Mouse (Mus musculus) retina, postnatal 1 day (tissue): ENCODE data around the gene Atg4b.

ENCODE experiments used
- DNase-seq: peaks from one replicate; pipeline ENCODE4 v3.0.0-alpha.2; 2012

Gene Atg4b

DNA sequence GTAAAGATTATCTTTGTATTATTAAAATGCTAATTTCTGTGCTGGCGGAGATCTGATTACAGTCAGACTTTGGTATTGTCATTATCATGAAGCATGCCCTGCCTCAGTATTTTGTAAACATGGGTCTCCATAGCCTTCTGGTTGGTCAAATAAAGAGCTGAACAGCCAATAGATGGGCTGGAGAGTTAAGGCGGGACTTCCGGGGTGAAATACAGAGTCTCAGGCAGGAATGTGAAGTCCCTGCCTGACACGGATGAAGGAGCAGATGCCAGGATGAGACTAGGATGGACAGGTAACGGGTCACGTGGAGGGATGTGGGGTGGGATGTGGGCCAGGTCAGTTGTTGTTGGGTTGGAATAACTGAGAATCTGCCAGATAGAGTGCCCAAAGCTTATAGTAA lies at the start of gene Atg4b:
Atg4b (plus strand) TSS at position 211 of the 400 bp plus-strand sequence.
- no peak for DNase-seq

DNA sequence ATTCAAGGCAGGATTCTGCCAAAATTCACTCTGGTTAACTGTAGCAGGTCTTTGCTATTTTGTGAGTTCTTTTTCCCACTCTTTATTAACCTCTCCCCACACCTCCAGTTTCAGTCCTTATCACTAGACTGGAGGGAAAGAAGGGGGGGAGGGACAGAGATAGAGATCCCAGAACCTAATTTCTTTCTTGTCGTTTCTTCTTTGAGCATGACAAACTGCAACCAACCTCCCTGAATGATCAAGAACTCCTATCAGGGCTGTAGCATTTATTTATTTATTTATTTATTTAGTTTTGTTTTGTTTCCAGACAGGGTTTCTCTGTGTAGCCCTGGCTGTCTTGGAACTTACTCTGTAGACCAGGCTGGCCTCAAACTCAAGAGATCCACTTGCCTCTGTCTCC lies 49.2 kb upstream of the Atg4b start:
- DNase-seq: no peak

DNA sequence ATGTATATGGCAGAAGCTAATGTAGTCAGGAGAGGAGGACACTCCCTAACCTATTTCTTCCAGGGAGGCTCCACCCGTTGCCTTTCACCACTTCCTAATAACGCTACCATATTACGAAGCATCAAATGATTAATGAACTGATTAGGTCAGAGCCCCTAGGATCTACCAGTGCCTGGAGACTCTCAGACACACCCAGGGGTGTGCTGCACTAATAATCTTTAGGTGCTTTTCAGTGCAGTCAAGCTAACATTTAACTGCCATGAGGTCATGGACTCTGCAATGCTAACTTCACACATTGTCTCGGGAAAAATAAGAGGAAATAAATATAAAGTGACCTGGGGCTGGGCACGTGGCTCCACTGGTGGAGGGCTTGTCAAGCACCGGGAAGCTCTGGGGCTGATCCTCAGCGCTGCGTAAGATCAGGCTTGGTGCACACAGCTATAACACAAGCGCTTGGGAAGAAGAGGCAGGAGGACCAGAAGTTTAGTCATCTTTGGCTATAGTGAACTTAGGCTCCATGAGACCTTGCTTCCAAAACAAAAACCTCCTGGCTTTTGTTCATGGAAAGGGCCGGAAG lies 47.7 kb upstream of the Atg4b start:
- no peak for DNase-seq

GRCm38 (mm10) chr1:93704341-93704740 lies 47.0 kb upstream of the Atg4b start:
- DNase-seq: no peak

DNA sequence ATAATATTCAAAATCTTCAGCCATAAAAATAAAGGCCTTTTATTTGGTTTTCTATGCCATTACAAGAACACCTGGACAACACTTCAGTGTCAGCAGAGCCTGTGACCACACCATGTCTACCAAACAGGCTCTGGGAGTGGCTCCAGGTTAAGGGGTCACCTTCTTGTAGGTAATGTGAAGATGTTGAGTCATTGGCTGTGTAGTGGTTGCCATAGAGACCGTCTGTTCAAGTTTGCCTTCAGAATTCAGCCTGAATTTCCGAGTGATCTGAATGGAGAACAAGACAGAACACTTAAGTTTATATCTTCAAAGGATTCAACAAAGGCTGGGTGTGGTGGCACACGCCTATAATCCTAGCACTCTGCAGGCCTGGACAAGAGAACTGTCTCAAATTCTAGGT lies 45.9 kb upstream of the Atg4b start:
- no peak for DNase-seq

DNA sequence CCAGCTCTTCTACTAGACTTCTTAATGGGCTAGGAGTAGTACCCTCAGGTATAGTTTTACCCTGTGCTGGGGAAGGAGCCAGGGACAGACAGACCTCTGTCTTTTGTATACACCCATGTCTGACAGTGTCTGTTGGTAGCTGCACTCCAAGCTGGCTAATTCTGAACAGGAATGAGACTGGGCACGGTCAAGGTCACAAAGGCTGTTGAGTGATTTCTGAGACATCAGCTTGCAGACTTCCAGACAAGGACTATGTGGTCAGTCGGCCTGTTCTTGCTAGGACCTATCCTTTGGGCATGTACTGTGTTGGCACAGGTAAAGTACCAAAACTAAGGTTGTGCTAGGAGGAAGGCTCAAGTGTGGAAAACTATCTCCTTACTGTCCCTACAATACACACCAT lies 35.1 kb upstream of the Atg4b start:
- no peak for DNase-seq

DNA sequence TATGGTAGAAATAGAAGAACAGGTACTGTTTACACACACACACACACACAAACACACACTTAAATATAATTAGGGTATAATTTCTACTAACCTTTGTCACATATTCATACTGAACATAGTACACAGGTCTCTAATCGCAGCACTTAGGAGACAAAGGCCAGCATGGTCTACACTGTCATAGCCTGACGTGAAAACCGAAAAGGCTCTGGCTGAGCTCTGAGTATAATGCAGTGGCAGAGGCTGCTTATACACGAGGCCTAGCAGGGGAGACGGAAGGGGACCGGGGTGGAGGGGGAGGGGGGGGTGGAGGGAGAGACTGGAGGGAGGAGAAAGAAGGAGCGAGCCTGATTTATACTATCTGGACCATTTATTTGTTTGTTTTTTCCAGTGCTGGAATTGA lies 29.7 kb upstream of the Atg4b start:
- no peak for DNase-seq

DNA sequence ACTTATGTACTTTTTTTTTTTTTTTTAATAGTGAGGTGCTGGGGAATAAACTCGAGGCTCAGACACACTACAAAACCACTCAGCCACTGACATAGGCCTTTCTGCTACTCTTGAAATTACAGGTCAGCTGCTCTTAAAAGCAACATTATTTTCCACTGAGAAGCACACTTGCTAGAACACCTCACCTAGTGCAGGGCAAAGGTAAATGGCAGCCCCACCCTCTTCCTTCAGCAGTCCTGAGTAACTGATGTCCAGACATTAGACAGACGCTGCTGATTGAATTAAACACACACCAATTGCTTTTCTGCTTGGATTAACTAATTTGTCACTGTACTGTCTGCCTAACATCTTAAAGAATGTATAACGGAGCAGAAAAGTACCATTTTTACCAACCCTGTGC lies 26.7 kb upstream of the Atg4b start:
- no peak for DNase-seq

DNA sequence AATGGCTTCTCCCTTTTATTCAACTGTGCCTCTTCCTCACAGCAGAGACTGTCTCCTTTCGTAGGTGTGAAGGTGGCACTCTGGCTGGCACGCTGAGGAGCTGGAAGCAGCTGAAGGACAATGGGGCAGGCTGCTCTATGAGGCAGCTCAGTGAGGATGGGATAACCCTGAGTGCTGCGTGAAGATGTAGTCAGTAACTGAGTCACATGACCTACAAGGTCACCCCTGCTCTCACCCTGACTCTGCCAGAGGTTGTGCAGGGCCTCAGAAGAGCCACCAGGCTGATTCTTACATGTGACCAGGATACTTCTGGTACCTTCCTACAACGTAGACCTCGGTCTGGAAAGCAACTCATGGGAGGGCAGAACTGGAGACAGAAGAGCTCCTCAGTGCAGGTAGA lies 25.6 kb upstream of the Atg4b start:
- DNase-seq: no peak

DNA sequence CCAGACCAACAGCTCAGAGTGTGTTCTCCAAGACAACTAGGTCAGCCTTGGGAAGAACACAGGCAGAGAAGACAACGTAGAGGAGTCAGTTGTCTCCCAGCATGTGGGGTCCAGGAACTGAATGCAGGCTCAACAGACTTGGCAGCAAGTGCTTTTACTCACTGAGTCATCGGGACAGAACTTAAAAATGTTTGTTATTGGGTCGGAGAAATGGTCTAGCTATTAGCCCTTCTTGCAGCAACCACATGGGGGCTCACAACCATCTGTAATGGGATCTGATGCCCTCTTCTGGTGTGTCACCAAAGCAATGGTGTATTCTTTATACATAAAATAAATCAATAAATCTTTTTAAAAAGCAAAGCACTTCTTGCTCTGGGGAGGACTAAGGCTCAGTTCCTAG lies 25.2 kb upstream of the Atg4b start:
- DNase-seq: no peak

DNA sequence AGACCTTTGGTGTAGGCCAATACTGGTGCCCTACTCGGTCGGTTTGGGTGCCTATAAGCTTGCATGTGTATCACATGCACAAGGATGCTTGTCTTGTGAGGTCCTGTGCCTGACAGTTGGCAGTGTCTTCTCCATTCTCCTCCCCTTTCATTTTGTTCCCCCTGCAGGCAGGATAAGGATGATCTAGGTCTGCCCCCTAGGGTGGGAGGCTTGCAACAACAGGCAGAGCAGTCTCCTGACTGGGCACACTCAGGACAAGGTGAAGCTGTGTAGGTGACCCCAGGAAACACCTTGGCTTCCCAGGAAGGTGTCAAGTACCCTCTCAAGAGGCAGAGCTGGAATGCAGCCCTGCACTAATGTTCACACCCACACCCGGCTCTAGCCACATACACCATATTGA lies 24.3 kb upstream of the Atg4b start:
- peak; percentile 70 for DNase-seq

GRCm38 (mm10) chr1:93731103-93731502 lies 20.2 kb upstream of the Atg4b start:
- no peak for DNase-seq

- peak; percentile 82 for DNase-seq
These were observed 19.4 kb upstream of the Atg4b start for GRCm38 (mm10) chr1:93731880-93732281.

- no peak for DNase-seq
These were observed 15.4 kb upstream of the Atg4b start for GRCm38 (mm10) chr1:93735859-93736258.

- no peak for DNase-seq
These were observed 13.6 kb upstream of the Atg4b start for GRCm38 (mm10) chr1:93737711-93738110.

- DNase-seq: no peak
These were observed 10.6 kb upstream of the Atg4b start for GRCm38 (mm10) chr1:93740671-93741070.

DNA sequence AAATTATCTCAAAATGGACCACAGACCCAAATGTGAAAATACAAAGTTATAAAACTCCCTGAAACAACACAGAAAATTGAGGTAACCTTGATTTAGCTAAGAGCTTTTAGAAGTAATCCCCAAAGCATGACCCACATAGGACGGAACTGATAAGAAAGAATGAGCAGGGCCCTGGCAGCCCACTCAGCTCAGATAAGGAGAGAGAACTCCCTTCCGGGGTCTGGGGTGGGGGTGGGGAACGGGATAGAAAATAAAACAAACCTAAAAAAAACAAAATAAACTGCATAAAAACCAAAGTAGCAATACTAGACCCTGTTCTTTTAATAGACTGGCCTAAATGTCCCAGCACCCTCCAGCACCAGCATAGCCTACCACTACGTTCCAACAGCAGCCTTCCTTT lies 9.3 kb upstream of the Atg4b start:
- DNase-seq: no peak

GRCm38 (mm10) chr1:93742910-93743309 lies 8.4 kb upstream of the Atg4b start:
- DNase-seq: no peak

GRCm38 (mm10) chr1:93746179-93746578 lies 5.1 kb upstream of the Atg4b start:
- DNase-seq: no peak

DNA sequence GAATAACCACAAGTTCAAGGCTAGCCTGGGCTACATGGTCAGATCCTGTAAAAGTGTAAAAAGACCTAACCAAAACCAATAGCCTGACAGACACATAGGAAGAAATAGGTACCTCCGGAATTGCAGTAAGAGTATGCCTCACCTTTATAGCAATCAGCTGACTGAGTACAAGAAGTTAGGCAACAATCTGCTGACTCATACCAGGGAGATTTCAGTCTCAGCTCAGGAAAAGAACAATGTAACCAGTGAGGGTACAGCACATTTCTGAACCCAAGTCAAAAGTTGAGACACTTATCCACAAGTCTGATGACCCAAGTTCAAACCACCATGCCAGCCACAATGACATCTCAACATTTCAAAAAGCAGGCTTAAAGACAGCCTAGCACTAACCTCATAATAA lies 2.8 kb upstream of the Atg4b start:
- DNase-seq: no peak

- no peak for DNase-seq
These were observed 2.7 kb downstream of the Atg4b start for GRCm38 (mm10) chr1:93753911-93754572.

- DNase-seq: peak; percentile 92
These were observed 3.4 kb downstream of the Atg4b start, which contains the start of gene Thap4 for GRCm38 (mm10) chr1:93754573-93755290. Gene Thap4 (minus strand): TSS chr1:93754864.

GRCm38 (mm10) chr1:93755291-93755610 lies 4.0 kb downstream of the Atg4b start:
- no peak for DNase-seq

DNA sequence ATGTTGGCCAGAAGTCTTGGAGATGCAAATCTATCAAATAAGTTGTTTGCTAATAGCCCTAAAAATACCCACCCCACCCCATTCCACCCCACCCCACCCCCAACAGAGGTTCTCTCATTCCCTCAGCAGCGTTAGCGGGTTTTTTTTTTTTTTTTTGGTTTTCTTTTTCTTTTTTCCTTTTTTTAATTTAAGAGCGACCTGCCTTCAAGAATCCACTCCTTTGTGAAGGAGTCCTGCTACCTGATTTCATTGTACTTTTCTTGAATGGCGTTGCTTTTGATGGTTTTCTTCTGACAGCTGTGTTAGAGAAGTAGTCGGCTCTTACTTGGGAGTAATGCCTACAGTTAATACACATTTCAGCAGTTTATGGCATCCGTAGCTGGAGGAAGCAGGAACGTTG lies 4.3 kb downstream of the Atg4b start:
- DNase-seq: no peak

- no peak for DNase-seq
These were observed 4.9 kb downstream of the Atg4b start for GRCm38 (mm10) chr1:93756154-93756553.
